Comparison of ENCODE assay signal across 21 mouse cellular contexts in genomic region chr11:78074277-78074652, GRCm38 (mm10). TPM values are rescaled to one million over a fixed set of nuclear protein-coding genes. Genes with fewer than 3 reads are reported as not detected.
DNase-seq lines count a peak whose midpoint lies in the region; ATAC-seq lines count a peak whose summit lies in the region.
"Had no signal": no experiment of that assay in that cellular context is flagged by ENCODE, and none has a peak within 500 bp of the region (broad histone marks: within the 10 kb centered on the region; RNA-seq: fewer than 3 reads in every experiment).

No protein-coding gene starts in this region.

- WGBS in intestine, embryonic 16.5 days = 88% methylated on average over 2 of the region's 2 CpGs
- WGBS in liver, embryonic 15.5 days (ENCODE audit: insufficient replicate concordance) = 28% methylated on average over 2 of the region's 2 CpGs
- 85% methylated on average over 2 of the region's 2 CpGs for WGBS in stomach, embryonic 16.5 days

- ATAC-seq in intestine, embryonic 16.5 days = peak; percentile 59; the same call in 1 of the 2 replicates
- ATAC-seq in liver, embryonic 15.5 days (ENCODE audit: insufficient read depth) = peak; percentile 61
- peak; percentile 30; the same call in 1 of the 2 replicates for ATAC-seq in stomach, embryonic 16.5 days (ENCODE audit: insufficient read depth, low FRiP score)
- ATAC-seq: CD4-positive, CD25-positive, alpha-beta regulatory T cell, adult 4 months; forebrain, embryonic 15.5 days had no signal

- no peaks in the 10 kb centered on the region for H3K9me3 ChIP-seq in intestine, embryonic 16.5 days (ENCODE audit: control insufficient read depth, low read length)
- no peaks in the 10 kb centered on the region for H3K9me3 ChIP-seq in liver, embryonic 15.5 days (replicated peaks)
- H3K9me3 ChIP-seq in stomach, embryonic 16.5 days (replicated peaks; ENCODE audit: control insufficient read depth, low read length) = no peaks in the 10 kb centered on the region
- H3K9me3 ChIP-seq: forebrain, embryonic 15.5 days; hindbrain, embryonic 15.5 days; limb, embryonic 13.5 days; neural tube, embryonic 13.5 days had no signal

- H3K4me1 ChIP-seq in intestine, embryonic 16.5 days (ENCODE audit: control insufficient read depth, insufficient read depth, low read length) = peaks cover 4% of the 10 kb centered on the region
- peaks cover 60% of the 10 kb centered on the region for H3K4me1 ChIP-seq in liver, embryonic 15.5 days (replicated peaks)
- H3K4me1 ChIP-seq in stomach, embryonic 16.5 days (ENCODE audit: control insufficient read depth, insufficient read depth, low read length) = peaks cover 10% of the 10 kb centered on the region; the same call in 1 of the 2 replicates

- DNase-seq in spleen, adult 12 weeks (ENCODE audit: low spot score) = peak; percentile 50
- DNase-seq in spleen, adult 18-20 months = no peak
- DNase-seq in gastrocnemius, adult 18-20 months (ENCODE audit: low spot score) = no peak
- no peak for DNase-seq in embryo, embryonic 9.5 days (ENCODE audit: extremely low spot score)
- DNase-seq: cerebellum, postnatal 14 days; embryo, embryonic 11 days; gastrocnemius, adult 2 months; heart, postnatal 36 days; kidney, adult 8-10 months; kidney, postnatal 36 days; layer of hippocampus, adult 9-11 months; lung, postnatal 10 days; thymus, postnatal 25 days had no signal

- no peak overlapping the region for H3K4me3 ChIP-seq in intestine, embryonic 16.5 days (ENCODE audit: low read length)
- peak overlapping the region; percentile 69 for H3K4me3 ChIP-seq in liver, embryonic 15.5 days (replicated peaks)
- no peak overlapping the region for H3K4me3 ChIP-seq in stomach, embryonic 16.5 days (replicated peaks; ENCODE audit: low read length)
- H3K4me3 ChIP-seq: forebrain, embryonic 15.5 days; gastrocnemius, adult 2 months; hindbrain, embryonic 15.5 days; limb, embryonic 13.5 days; neural tube, embryonic 13.5 days had no signal

- no peak overlapping the region for H3K4me2 ChIP-seq in intestine, embryonic 16.5 days (ENCODE audit: low read depth, low read length)
- peak overlapping the region; percentile 78 for H3K4me2 ChIP-seq in liver, embryonic 15.5 days
- H3K4me2 ChIP-seq in stomach, embryonic 16.5 days (ENCODE audit: low read depth, low read length) = no peak overlapping the region
- H3K4me2 ChIP-seq: forebrain, embryonic 15.5 days; hindbrain, embryonic 15.5 days; limb, embryonic 13.5 days; neural tube, embryonic 13.5 days had no signal

- no peaks in the 10 kb centered on the region for H3K27me3 ChIP-seq in intestine, embryonic 16.5 days (replicated peaks; ENCODE audit: control insufficient read depth, insufficient read depth, low read length)
- no peaks in the 10 kb centered on the region for H3K27me3 ChIP-seq in liver, embryonic 15.5 days
- H3K27me3 ChIP-seq in stomach, embryonic 16.5 days (ENCODE audit: control insufficient read depth, insufficient read depth, low read length) = no peaks in the 10 kb centered on the region
- H3K27me3 ChIP-seq: forebrain, embryonic 15.5 days; hindbrain, embryonic 15.5 days; limb, embryonic 13.5 days; neural tube, embryonic 13.5 days had no signal

- peaks cover 15% of the 10 kb centered on the region for H3K36me3 ChIP-seq in intestine, embryonic 16.5 days (ENCODE audit: control insufficient read depth, insufficient read depth, low read length)
- peaks cover 62% of the 10 kb centered on the region for H3K36me3 ChIP-seq in liver, embryonic 15.5 days (replicated peaks)
- peaks cover 17% of the 10 kb centered on the region; the same call in 1 of the 2 replicates for H3K36me3 ChIP-seq in stomach, embryonic 16.5 days (ENCODE audit: control insufficient read depth, insufficient read depth, low read length)

- H3K9ac ChIP-seq in intestine, embryonic 16.5 days (ENCODE audit: low read depth, low read length) = no peak overlapping the region
- H3K9ac ChIP-seq in liver, embryonic 15.5 days = peak overlapping the region; percentile 90
- H3K9ac ChIP-seq in stomach, embryonic 16.5 days (ENCODE audit: low read length) = no peak overlapping the region
- H3K9ac ChIP-seq: forebrain, embryonic 15.5 days; hindbrain, embryonic 15.5 days; limb, embryonic 13.5 days; neural tube, embryonic 13.5 days had no signal

- no peak overlapping the region for H3K27ac ChIP-seq in intestine, embryonic 16.5 days (ENCODE audit: low read length)
- peak overlapping the region; percentile 100 for H3K27ac ChIP-seq in liver, embryonic 15.5 days (replicated peaks)
- H3K27ac ChIP-seq in stomach, embryonic 16.5 days (ENCODE audit: low read length) = no peak overlapping the region
- H3K27ac ChIP-seq: forebrain, embryonic 15.5 days; gastrocnemius, adult 2 months; hindbrain, embryonic 15.5 days; limb, embryonic 13.5 days; neural tube, embryonic 13.5 days had no signal

RNA-seq across cellular contexts. Expression of gene Eral1, which starts 5.9 kb away (rescaled TPM):
- 29.2 and 31.2 TPM in 2 replicates for polyA plus RNA-seq in intestine, embryonic 16.5 days (2015; fragmentation: Nextera tagmentation; extraction: Ambion mirVana)
- 13.8 and 13.9 TPM in 2 replicates for polyA plus RNA-seq in liver, embryonic 15.5 days (2015; fragmentation: Nextera tagmentation; extraction: Ambion mirVana)
- 28.3 and 29.0 TPM in 2 replicates for polyA plus RNA-seq in stomach, embryonic 16.5 days (2015; fragmentation: Nextera tagmentation; extraction: Ambion mirVana)
- total RNA-seq in gastrocnemius, adult 18-20 months (2021) = 10 to 100 TPM; 20.1 to 22.7 TPM

RNA-seq across cellular contexts. Expression of gene Fam222b, which starts 20.2 kb away (rescaled TPM):
- polyA plus RNA-seq in intestine, embryonic 16.5 days (2015; fragmentation: Nextera tagmentation; extraction: Ambion mirVana) = 14.2 and 16.1 TPM in 2 replicates
- 4.2 and 4.3 TPM in 2 replicates for polyA plus RNA-seq in liver, embryonic 15.5 days (2015; fragmentation: Nextera tagmentation; extraction: Ambion mirVana)
- 9.5 and 11.5 TPM in 2 replicates for polyA plus RNA-seq in stomach, embryonic 16.5 days (2015; fragmentation: Nextera tagmentation; extraction: Ambion mirVana)
- total RNA-seq in gastrocnemius, adult 18-20 months (2021) = 1 to 10 TPM; 8.2 to 9.4 TPM

RNA-seq across cellular contexts. Expression of gene Flot2, which starts 36.5 kb away (rescaled TPM):
- 37.8 and 40.9 TPM in 2 replicates for polyA plus RNA-seq in intestine, embryonic 16.5 days (2015; fragmentation: Nextera tagmentation; extraction: Ambion mirVana)
- polyA plus RNA-seq in liver, embryonic 15.5 days (2015; fragmentation: Nextera tagmentation; extraction: Ambion mirVana) = 25.1 and 27.3 TPM in 2 replicates
- 59.0 and 61.1 TPM in 2 replicates for polyA plus RNA-seq in stomach, embryonic 16.5 days (2015; fragmentation: Nextera tagmentation; extraction: Ambion mirVana)
- total RNA-seq in gastrocnemius, adult 18-20 months (2021) = 10 to 100 TPM; 45.6 to 49.1 TPM

RNA-seq across cellular contexts. Expression of gene Dhrs13, which starts 42.2 kb away (rescaled TPM):
- 14.2 and 16.9 TPM in 2 replicates for polyA plus RNA-seq in intestine, embryonic 16.5 days (2015; fragmentation: Nextera tagmentation; extraction: Ambion mirVana)
- 14.9 and 16.3 TPM in 2 replicates for polyA plus RNA-seq in liver, embryonic 15.5 days (2015; fragmentation: Nextera tagmentation; extraction: Ambion mirVana)
- polyA plus RNA-seq in stomach, embryonic 16.5 days (2015; fragmentation: Nextera tagmentation; extraction: Ambion mirVana) = 12.1 and 13.8 TPM in 2 replicates
- under 1 TPM; 0.80 to 0.97 TPM for total RNA-seq in gastrocnemius, adult 18-20 months (2021)
